Mouse (Mus musculus): ENCODE data around the gene Nupl2. TPM values are rescaled to one million over a fixed set of nuclear protein-coding genes. Genes with fewer than 3 reads are reported as not detected.

Gene Nupl2
- polyA plus RNA-seq, 1 experiment from 2014 or later = 21.1 TPM

- H3K4me1 ChIP-seq (ENCODE audit: control insufficient read depth, insufficient read depth, low read length) = no peaks in the 10 kb centered on the region
- 74% methylated on average over 1 of the region's 1 CpGs for WGBS
- no peaks in the 10 kb centered on the region for H3K36me3 ChIP-seq (ENCODE audit: control insufficient read depth, insufficient read depth, low read length)
- no peak overlapping the region for H3K9ac ChIP-seq (ENCODE audit: low read length)
- H3K27me3 ChIP-seq (ENCODE audit: control insufficient read depth, insufficient read depth, low read length) = 0 out of 2 replicates have a peak, but pooled peaks cover 3% of the 10 kb centered on the region
- DNase-seq (ENCODE audit: low spot score) (no peak), ATAC-seq (ENCODE audit: insufficient number of reproducible peaks, low FRiP score, low TSS enrichment, low read depth) (no peak)
- no peak overlapping the region for H3K4me3 ChIP-seq (ENCODE audit: low read depth, low read length)
- H3K4me2 ChIP-seq (ENCODE audit: low read depth, severe bottlenecking) = no peak overlapping the region
- no peak overlapping the region for H3K27ac ChIP-seq (replicated peaks; ENCODE audit: low read depth, low read length)
- H3K9me3 ChIP-seq (ENCODE audit: control insufficient read depth, low read length) = no peaks in the 10 kb centered on the region
Observed at GRCm38 (mm10) chr5:24214900-24215299, 50.1 kb downstream of the Nupl2 start.

Other genes with a start within 250 kb of the Nupl2 start
- 29.2 and 32.7 TPM in 2 replicates for gene Fam126a, start 134.3 kb upstream of the Nupl2 start, polyA plus RNA-seq (2014; fragmentation: Nextera tagmentation; extraction: Ambion mirVana)
- 59.5 and 60.0 TPM in 2 replicates for gene Klhl7, start 64.4 kb upstream of the Nupl2 start, polyA plus RNA-seq (2014; fragmentation: Nextera tagmentation; extraction: Ambion mirVana)
- 6.7 and 7.1 TPM in 2 replicates for gene Kcnh2, start 186.6 kb downstream of the Nupl2 start, polyA plus RNA-seq (2014; fragmentation: Nextera tagmentation; extraction: Ambion mirVana)
- gene Nos3, start 199.8 kb downstream of the Nupl2 start, polyA plus RNA-seq (2014; fragmentation: Nextera tagmentation; extraction: Ambion mirVana) = 4.8 and 5.3 TPM in 2 replicates
- 0.35 and 1.2 TPM in 2 replicates for gene Atg9b, start 227.2 kb downstream of the Nupl2 start, polyA plus RNA-seq (2014; fragmentation: Nextera tagmentation; extraction: Ambion mirVana)
- 37.6 and 40.5 TPM in 2 replicates for gene Abcb8, start 228.7 kb downstream of the Nupl2 start, polyA plus RNA-seq (2014; fragmentation: Nextera tagmentation; extraction: Ambion mirVana)
- gene Asic3, start 248.4 kb downstream of the Nupl2 start, polyA plus RNA-seq (2014; fragmentation: Nextera tagmentation; extraction: Ambion mirVana) = 0.33 and 0.40 TPM in 2 replicates

All from limb, embryonic 11.5 days (tissue).